Mouse (Mus musculus) left cerebral cortex, adult 2 months (tissue): ENCODE results near the gene Lhfp. TPM values are rescaled to one million over a fixed set of nuclear protein-coding genes. Genes with fewer than 3 reads are reported as not detected.
"Not testable (repeated sequence)": the region's sequence is repeated elsewhere in the genome, so short reads cannot be mapped to it uniquely, and the experiment has no call there.

Experiments
- DNase-seq, 2 experiments: peaks; one replicate each; pipeline ENCODE4 v3.0.0; 2021 to 2022; ENCODE audit warnings: low spot score in 2 of 2, mixed read lengths in 1 of 2; ENCODE audit errors: extremely low spot score in 1 of 2
- H3K27ac ChIP-seq: fragments of 200-600 bp; 2 replicates; pipeline ENCODE4 v1.8.1; 2022
- H3K4me3 ChIP-seq: fragments of 200-600 bp; 2 replicates; pipeline ENCODE4 v1.8.1; 2022
- CTCF ChIP-seq: fragments of 200-600 bp; IDR thresholded peaks from 2 replicates; pipeline ENCODE4 v1.8.1; 2022; ENCODE audit warnings: antibody characterized with exemption, mild to moderate bottlenecking, moderate library complexity
- intact Hi-C: fragments of 180-260 bp; cut with DNase I; formaldehyde crosslinking; loops from one replicate; pipeline ENCODE4 v1.15.1; 2025
- total RNA-seq, 2 experiments: library from RNA; stranded (reverse); gene quantifications; 2 replicates each; pipeline ENCODE4 v1.2.3; 2021

The Lhfp gene
- total RNA-seq, 2 experiments from 2014 or later = 32.9 to 34.4 TPM

- Histone ChIP-seq H3K4me3 (no peak overlapping the region), H3K27ac (no peak overlapping the region)
- intact Hi-C loops = no loop called here
- TF ChIP-seq CTCF = no peak
- no peak for DNase-seq
Observed at GRCm38 (mm10) chr3:53210691-53211526, 169.6 kb downstream of the Lhfp start.

DNA sequence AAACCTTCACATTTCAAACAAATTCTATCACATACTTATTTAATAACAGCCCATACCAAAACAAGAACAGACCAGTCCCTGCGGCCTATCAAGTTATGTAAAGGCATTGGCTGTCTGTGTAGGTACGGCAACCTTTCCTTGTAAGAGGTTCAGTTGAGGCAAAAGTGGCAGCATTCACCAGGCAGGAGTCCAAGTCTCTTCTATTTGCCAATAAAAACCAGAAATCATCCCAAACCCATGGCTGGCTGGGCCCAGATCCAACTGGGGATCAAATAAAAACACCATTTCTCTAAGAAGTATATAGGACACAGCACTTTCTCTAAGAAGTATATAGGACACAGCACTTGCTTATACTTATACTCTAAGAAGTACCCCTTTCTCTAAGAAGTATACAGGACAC is 171.3 kb downstream of the Lhfp start:
- TF ChIP-seq CTCF = no peak
- no peak for DNase-seq
- Histone ChIP-seq H3K27ac (no peak overlapping the region), H3K4me3 (no peak overlapping the region)
- intact Hi-C loops = no loop called here

DNA sequence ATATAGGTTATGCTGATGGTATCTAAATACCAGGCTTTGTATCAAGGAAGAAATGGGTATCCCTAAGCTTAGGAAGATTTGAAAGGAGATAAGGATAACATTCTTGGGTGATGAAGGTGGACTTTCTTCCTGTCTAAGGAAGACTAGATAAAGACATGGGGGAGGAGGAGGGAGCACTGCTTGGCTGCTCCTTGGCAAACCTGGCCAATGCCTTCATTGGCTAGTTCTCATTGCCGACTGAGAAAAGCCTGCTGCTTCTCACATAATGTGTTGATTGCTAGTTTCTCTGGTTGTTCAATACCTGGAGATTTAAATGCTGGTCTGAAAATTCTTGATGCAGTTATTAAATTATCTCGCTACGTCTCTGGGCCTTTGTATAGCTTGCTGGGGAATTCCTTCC is 172.0 kb downstream of the Lhfp start:
- Histone ChIP-seq H3K4me3 (no peak overlapping the region), H3K27ac (no peak overlapping the region)
- intact Hi-C loops = no loop called here
- DNase-seq = no peak
- no peak for TF ChIP-seq CTCF

DNA sequence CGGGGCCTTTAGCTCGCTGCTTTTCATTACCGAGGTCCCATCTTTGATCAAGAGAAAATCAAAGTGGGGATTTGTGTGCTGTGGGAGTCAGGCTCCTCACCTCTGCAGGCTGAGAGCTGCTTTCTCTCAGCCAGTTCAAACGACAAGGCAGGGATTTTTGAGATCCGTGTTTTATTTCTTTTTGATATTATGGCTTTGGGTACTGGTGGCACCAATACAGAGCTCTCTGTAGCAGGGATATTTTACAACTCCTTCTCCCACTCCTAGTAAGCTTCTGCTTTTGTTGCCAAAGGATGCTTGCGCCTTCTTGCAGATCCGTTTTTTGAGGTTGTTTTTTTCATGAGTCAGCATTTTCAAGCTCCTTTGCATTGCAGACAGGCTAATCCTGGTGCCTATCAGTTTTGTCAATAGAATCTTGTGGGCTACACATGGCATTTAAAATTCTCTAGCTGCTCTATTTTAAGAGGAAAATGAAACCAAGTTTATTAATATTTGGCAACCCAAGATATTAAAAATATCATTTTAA is 172.5 kb downstream of the Lhfp start:
- intact Hi-C loops = no loop called here
- H3K27ac ChIP-seq = no peak overlapping the region
- no peak for DNase-seq
- no peak for TF ChIP-seq CTCF
- H3K4me3 ChIP-seq = no peak overlapping the region

DNA sequence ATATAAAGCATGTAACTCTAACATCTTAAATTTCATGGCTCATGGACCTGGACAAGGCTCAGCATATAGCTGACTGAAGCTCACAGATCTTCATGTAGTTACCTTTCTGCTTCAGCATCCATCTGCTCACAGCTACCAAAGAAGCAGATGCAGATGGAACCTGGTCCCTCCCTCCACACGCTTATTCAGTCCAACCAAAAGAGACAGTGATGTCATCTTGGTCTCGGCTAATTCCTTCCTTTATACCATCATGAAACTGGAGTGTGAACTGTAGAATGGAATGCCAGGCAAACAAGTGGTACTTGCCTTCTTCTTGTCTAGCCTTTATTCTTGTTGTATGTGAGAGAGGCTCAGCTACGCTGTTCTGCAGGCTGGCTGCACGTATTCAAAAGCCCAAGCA is 173.1 kb downstream of the Lhfp start:
- H3K27ac ChIP-seq = no peak overlapping the region
- TF ChIP-seq CTCF = no peak

DNA sequence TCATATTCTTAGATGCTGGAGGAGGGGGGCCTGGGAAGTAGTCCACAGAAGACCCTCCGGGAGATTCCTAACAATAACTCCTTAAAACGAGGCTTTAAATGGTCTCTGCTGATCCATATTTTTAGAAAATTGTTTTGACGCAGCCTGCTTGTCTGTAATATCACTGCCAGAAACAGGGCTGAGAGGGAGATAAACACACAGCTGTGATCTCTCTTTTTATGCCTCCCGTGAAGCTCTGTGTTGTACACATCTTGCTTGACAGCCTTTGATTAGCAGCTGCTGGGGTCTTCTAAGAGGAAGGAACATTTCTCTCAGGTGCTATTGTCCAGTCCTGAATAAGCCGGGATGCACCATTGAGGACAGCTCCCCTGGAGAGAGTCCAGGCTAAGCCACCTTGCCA is 176.4 kb downstream of the Lhfp start:
- Histone ChIP-seq H3K4me3 (no peak overlapping the region), H3K27ac (no peak overlapping the region)
- no peak for TF ChIP-seq CTCF
- no peak for DNase-seq
- intact Hi-C loops = no loop called here

More for the DNA sequence above, 173.1 kb downstream of the Lhfp start:
- no peak overlapping the region for H3K4me3 ChIP-seq
- intact Hi-C loops = no loop called here
- DNase-seq = no peak

DNA sequence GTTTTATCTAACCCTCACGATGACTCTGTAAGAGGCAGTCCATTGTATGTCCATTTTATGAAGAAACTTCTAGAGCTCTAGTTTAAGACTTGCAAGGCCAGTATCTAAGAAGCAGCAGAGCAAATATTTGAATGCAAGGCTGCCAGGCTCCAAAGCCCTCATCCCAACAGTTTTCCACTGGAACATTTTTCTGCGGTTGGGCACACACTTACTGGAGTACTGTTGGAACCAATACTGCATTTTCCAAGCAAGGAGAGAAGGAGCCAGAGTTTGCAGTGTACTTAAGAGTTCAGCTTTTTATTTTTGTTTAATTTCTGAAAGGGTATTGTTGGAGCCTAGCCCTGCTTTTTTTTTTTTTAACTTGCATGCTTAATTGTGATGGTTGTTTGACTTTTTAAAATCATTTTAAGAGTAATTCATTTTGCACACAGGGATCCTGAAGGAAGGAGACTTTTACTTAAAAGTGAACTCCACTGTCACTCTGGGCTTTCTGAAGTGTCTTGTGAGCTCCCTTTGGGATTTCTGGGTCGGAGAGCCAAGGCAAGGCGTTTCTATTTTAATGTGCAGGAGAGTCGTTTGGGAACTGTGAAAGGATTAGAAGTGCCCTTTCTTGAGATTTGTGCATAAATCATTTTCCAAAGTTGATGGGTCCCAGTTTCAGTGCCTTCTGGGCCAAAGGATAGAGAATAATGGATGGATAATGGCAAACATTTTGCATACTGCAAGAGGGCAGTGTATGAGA is 180.4 kb downstream of the Lhfp start:
- no peak for DNase-seq
- no peak for TF ChIP-seq CTCF
- intact Hi-C loops = no loop called here
- no peak overlapping the region for H3K27ac ChIP-seq
- no peak overlapping the region for H3K4me3 ChIP-seq

DNA sequence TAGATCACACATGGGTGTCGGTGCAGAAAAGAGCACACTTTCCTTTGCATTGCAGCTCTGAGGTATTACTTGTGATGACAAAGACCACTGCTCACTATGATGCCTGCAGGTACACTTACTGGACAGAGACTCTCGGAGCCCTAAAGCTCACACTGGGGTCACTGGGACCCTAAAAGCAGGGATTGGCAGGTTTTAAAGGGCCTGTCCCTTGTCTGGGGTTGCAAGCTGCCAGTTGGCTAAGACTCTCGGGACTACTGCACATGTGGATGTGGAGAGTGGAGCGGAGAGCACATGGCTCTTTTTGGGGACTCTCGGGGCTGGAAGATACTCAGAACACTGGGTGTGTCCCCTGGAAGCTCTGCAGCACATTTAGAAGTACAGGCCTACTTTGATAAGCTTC is 182.8 kb downstream of the Lhfp start:
- intact Hi-C loops = no loop called here
- Histone ChIP-seq H3K4me3 (no peak overlapping the region), H3K27ac (no peak overlapping the region)
- DNase-seq = no peak
- TF ChIP-seq CTCF = no peak

DNA sequence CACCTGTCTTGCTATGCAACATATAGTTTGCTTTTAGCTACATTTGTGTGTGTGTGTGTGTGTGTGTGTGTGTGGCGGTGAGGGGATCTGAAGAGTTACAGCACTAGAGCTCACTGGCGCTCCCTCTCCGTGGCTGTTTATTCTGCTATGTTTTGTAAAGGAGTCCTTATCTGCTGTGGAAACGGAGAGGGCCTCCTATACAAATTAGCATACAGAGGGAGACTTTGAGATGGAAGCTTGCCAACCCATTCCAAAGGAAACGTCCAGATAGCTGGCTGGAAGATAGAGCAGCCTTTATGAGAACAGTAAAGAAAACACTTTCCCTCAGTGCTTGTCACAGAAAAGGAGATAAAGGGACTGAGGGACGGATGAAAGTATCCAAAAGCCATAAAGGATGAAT is 184.4 kb downstream of the Lhfp start:
- DNase-seq = no peak
- Histone ChIP-seq H3K4me3 (no peak overlapping the region), H3K27ac (no peak overlapping the region)
- intact Hi-C loops = no loop called here
- no peak for TF ChIP-seq CTCF

DNA sequence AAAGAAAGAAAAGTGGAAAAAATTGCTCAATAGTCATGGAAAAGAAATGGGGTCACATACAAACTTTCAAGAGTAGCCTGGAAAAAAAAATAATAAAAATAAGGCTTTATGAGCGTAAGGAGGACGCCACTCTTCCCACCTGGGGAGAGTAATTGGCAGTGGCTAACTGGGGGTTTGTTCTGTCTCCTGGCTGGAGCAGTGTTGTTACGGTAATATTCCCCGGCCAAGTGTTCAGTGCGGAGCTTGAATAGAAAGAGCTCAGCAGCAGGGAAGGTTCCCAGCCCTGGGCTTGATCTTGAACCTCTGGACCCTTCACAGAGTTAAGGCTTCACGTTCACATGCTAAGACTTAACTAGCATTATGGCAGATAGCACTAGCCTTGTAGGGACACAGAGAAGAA is 184.9 kb downstream of the Lhfp start:
- DNase-seq = no peak
- Histone ChIP-seq H3K27ac (no peak overlapping the region), H3K4me3 (no peak overlapping the region)
- no peak for TF ChIP-seq CTCF
- intact Hi-C loops = no loop called here

DNA sequence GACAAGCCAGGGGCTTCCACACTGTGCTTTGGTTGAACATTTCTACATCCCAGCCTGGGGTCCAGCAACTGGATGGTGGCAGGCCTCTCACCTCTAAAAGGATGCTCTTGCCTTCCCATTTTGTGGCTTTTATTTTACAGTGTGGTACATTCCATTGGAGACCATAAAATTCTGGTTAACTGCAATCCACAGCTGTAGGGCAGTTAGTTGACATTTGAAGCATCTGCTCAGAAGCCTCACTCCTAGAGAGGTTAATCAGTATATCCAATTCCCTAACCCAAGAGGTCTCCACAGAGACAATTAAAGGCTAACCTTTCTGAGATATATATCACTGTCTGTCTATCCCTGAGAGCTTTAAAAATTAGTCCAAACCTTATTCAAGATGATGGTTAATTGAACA is 186.5 kb downstream of the Lhfp start:
- H3K4me3 ChIP-seq = no peak overlapping the region
- TF ChIP-seq CTCF = no peak
- no peak for DNase-seq
- intact Hi-C loops = no loop called here
- H3K27ac ChIP-seq = no peak overlapping the region

DNA sequence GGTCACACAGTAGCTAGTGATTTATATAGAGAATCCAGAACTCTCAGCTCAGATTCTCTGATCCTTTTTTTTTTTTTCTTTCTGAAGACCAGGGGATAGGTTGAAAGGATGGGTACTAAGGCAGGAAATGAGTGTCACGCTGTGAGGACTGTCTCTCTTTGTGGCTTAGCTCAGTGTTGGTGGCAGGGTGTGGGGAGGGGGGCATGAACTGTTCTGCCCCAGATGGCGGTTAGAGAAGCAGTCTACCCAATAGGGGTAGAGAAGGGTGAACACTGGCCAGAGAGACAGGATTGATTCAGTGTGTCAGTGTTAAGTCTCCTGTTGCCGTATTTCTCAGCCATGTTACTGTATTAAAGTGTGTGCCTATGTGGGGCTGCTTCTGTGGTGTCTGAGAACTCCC is 189.2 kb downstream of the Lhfp start:
- no peak for TF ChIP-seq CTCF
- no peak overlapping the region for H3K4me3 ChIP-seq
- no peak for DNase-seq
- H3K27ac ChIP-seq = no peak overlapping the region
- intact Hi-C loops = no loop called here

- no peak for DNase-seq
- H3K27ac ChIP-seq = no peak overlapping the region
- TF ChIP-seq CTCF = no peak
- intact Hi-C loops = no loop called here
- H3K4me3 ChIP-seq = no peak overlapping the region
Observed at GRCm38 (mm10) chr3:53231112-53231511, 189.8 kb downstream of the Lhfp start.

- H3K4me3 ChIP-seq, intact Hi-C loops, DNase-seq, H3K27ac ChIP-seq: not testable (repeated sequence)
Observed at GRCm38 (mm10) chr3:53232411-53232810, 191.1 kb downstream of the Lhfp start.
